Mouse (Mus musculus): ENCODE results near the gene Zc3h10. TPM values are rescaled to one million over a fixed set of nuclear protein-coding genes. Genes with fewer than 3 reads are reported as not detected.
A peak's percentile ranks its signal among the peaks of the same experiment; 100 is the strongest.
"Not testable (repeated sequence)": the region's sequence is repeated elsewhere in the genome, so short reads cannot be mapped to it uniquely, and the experiment has no call there.

The Zc3h10 gene
- polyA plus RNA-seq, 1 experiment: 22.4 TPM

DNA sequence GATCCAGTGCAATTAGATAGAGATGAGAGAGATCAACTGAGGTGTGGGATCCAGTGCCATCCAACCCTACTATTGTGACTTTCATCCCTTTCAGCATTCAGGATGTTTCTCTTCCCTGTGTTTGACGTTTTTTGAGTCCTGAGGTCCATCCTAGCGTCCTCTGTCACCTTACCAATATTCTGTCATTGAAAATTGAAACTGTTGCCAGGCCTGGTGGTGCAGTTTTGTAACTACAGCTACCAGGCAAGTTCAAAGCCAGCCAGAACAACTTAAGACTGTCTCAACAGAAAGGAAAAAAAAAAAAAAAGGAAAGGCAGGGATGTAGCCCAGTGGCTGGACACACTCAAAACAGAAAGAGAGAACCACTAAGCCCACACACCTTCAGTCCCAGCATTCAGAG lies 52.3 kb downstream of the Zc3h10 start:
- Histone ChIP-seq H3K9me3 (replicated peaks; ENCODE audit: control insufficient read depth, insufficient read depth, low read length, poor library complexity, severe bottlenecking) (no peaks in the 10 kb centered on the region), H3K36me3 (ENCODE audit: control insufficient read depth, insufficient read depth, low read length, poor library complexity, severe bottlenecking) (peaks cover 7% of the 10 kb centered on the region), H3K27ac (ENCODE audit: insufficient read depth, low read length) (no peak overlapping the region), H3K4me1 (ENCODE audit: control insufficient read depth, insufficient read depth, low read length) (peaks cover 3% of the 10 kb centered on the region), H3K27me3 (ENCODE audit: control insufficient read depth, insufficient read depth, low read length, poor library complexity, severe bottlenecking) (no peaks in the 10 kb centered on the region), H3K4me3 (ENCODE audit: low read depth, low read length) (no peak overlapping the region), H3K9ac (ENCODE audit: low read depth, poor library complexity, severe bottlenecking) (peak overlapping the region; percentile 70)
- TF ChIP-seq CTCF (IDR thresholded peaks at IDR 0.05; ENCODE audit: low read depth, low read length) (no peak), EP300 (IDR thresholded peaks at IDR 0.05; ENCODE audit: insufficient read depth, low read depth, low read length) (no peak), POLR2A (IDR thresholded peaks at IDR 0.05; ENCODE audit: insufficient read depth, low read length) (no peak)

DNA sequence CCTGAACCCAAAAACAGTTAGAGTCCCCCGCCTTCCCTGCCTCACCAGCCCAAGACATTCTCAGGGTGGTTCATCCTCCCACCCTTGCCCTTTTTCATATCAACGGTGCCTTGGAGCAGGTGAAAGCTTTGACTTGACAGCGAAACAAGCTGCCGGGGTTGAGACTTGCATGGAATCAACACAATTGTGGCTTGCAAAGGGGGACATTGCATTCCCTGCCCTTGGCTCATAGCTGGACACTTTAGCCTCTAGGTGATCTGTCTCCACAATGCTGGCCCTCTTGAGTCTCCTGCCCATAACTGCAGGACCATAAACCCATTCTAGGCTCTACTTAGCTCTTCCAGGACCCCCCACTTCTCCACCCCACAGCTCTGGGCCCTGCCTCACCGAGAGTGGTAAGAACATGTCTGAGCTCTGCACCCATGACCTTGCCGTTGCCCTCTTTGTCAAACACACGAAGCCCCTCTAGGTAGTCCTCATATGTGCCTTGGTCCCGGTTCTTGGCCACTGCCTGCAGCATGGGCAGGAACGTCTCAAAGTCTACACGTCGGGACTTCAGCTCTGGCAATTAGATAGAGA lies 52.8 kb downstream of the Zc3h10 start:
- Histone ChIP-seq H3K36me3 (ENCODE audit: control insufficient read depth, insufficient read depth, low read length, poor library complexity, severe bottlenecking) (peaks cover 10% of the 10 kb centered on the region), H3K9ac (ENCODE audit: low read depth, poor library complexity, severe bottlenecking) (peak overlapping the region; percentile 70), H3K9me3 (replicated peaks; ENCODE audit: control insufficient read depth, insufficient read depth, low read length, poor library complexity, severe bottlenecking) (no peaks in the 10 kb centered on the region), H3K4me3 (ENCODE audit: low read depth, low read length) (peak overlapping the region; percentile 79), H3K4me1 (ENCODE audit: control insufficient read depth, insufficient read depth, low read length) (peaks cover 5% of the 10 kb centered on the region), H3K27me3 (ENCODE audit: control insufficient read depth, insufficient read depth, low read length, poor library complexity, severe bottlenecking) (no peaks in the 10 kb centered on the region), H3K27ac (ENCODE audit: insufficient read depth, low read length) (0 out of 2 replicates have a peak overlapping the region, but pooled peaks have one; percentile 32)
- TF ChIP-seq EP300 (IDR thresholded peaks at IDR 0.05; ENCODE audit: insufficient read depth, low read depth, low read length): no peak
- TF ChIP-seq POLR2A (IDR thresholded peaks at IDR 0.05; ENCODE audit: insufficient read depth, low read length): no peak
- TF ChIP-seq CTCF (IDR thresholded peaks at IDR 0.05; ENCODE audit: low read depth, low read length): no peak

DNA sequence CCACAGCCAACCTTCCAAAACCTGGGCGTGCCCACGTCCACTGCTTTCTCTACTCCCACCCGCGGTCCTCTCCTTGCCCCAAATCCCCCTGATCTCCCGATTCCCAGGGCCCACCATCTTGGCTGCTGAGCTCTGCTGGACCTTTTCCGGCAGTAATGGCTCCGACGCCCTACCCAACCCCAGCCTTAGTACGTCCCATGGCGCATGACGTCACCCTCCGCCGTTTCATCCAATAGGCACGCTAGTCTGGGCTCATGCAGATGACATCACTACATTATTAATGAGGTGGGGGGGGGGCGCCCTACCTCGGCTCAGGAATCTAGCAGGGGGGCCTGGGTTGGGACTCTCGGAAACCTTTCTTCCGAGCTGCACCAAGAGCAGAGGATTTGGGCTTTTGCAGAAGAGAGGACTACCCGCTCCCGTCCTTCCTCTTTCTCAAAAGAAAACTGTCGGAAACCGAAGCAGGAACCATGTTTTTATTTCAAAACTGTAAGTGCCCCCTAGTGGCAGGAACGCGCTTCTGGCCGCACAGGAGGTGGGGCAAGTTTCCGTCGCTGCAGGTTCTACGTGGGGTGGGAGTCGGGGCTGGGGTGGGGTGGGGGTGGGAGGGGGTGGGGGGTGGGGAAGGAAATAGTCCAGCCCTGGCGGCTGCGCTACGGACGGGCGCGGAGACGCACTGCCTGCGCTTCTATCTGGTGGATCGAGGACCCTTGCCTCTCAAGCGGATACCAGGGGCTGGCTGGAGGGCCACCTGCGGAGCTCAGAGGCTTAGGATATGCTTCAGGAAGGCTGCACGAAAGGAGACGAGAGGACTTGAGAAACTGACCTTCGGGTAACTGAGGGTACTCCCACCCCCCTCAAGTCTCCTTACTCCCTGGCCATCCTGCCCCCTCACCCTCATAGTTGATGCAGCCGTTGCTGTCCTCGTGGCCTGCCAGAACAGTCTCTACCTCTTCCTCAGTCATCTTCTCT lies 53.6 kb downstream of the Zc3h10 start, which contains the start of gene Myl6:
Gene Myl6 (minus strand): TSS at position 451 of the 972 bp plus-strand sequence.
- H3K27ac ChIP-seq (ENCODE audit: insufficient read depth, low read length): peak within 1 kb of the TSS; percentile 84
- H3K4me1 ChIP-seq (ENCODE audit: control insufficient read depth, insufficient read depth, low read length): peaks cover 5% of the 10 kb centered on the region
- H3K36me3 ChIP-seq (ENCODE audit: control insufficient read depth, insufficient read depth, low read length, poor library complexity, severe bottlenecking): peaks cover 10% of the 10 kb centered on the region
- no peaks in the 10 kb centered on the region for H3K27me3 ChIP-seq (ENCODE audit: control insufficient read depth, insufficient read depth, low read length, poor library complexity, severe bottlenecking)
- no peaks in the 10 kb centered on the region for H3K9me3 ChIP-seq (replicated peaks; ENCODE audit: control insufficient read depth, insufficient read depth, low read length, poor library complexity, severe bottlenecking)
- H3K9ac ChIP-seq (ENCODE audit: low read depth, poor library complexity, severe bottlenecking): peak within 1 kb of the TSS; percentile 70
- TF ChIP-seq POLR2A (IDR thresholded peaks at IDR 0.05; ENCODE audit: insufficient read depth, low read length) (peak; percentile 94), EP300 (IDR thresholded peaks at IDR 0.05; ENCODE audit: insufficient read depth, low read depth, low read length) (0 out of 2 replicates have a peak, but pooled peaks have one; percentile 14), CTCF (IDR thresholded peaks at IDR 0.05; ENCODE audit: low read depth, low read length) (peak; percentile 56)
- H3K4me3 ChIP-seq (ENCODE audit: low read depth, low read length): peak within 1 kb of the TSS; percentile 93

DNA sequence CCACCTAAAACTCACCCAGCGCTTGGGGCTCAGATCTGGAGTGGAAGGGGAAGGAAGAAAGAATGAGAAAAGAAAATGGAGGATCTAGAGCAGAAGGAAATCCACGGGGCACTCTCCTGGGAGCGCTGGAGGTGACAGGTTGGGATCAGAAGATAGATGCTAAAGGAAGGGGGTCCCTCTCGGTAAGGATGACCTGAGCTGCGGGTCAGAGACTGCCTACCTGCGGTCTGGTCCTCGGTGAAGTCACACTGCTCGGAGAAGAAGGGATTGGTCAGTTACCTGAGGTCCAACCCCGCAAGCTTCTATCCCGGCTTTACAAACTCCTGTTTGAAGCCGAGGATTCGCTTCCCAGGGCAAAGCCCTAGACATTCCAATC lies 54.3 kb downstream of the Zc3h10 start:
- H3K36me3 ChIP-seq (ENCODE audit: control insufficient read depth, insufficient read depth, low read length, poor library complexity, severe bottlenecking): peaks cover 10% of the 10 kb centered on the region
- peak overlapping the region; percentile 49 for H3K27ac ChIP-seq (ENCODE audit: insufficient read depth, low read length)
- no peaks in the 10 kb centered on the region for H3K27me3 ChIP-seq (ENCODE audit: control insufficient read depth, insufficient read depth, low read length, poor library complexity, severe bottlenecking)
- H3K9ac ChIP-seq (ENCODE audit: low read depth, poor library complexity, severe bottlenecking): peak overlapping the region; percentile 70
- H3K4me1 ChIP-seq (ENCODE audit: control insufficient read depth, insufficient read depth, low read length): peaks cover 5% of the 10 kb centered on the region
- no peaks in the 10 kb centered on the region for H3K9me3 ChIP-seq (replicated peaks; ENCODE audit: control insufficient read depth, insufficient read depth, low read length, poor library complexity, severe bottlenecking)
- TF ChIP-seq EP300 (IDR thresholded peaks at IDR 0.05; ENCODE audit: insufficient read depth, low read depth, low read length): no peak
- no peak for TF ChIP-seq POLR2A (IDR thresholded peaks at IDR 0.05; ENCODE audit: insufficient read depth, low read length)
- no peak for TF ChIP-seq CTCF (IDR thresholded peaks at IDR 0.05; ENCODE audit: low read depth, low read length)
- peak overlapping the region; percentile 93 for H3K4me3 ChIP-seq (ENCODE audit: low read depth, low read length)

DNA sequence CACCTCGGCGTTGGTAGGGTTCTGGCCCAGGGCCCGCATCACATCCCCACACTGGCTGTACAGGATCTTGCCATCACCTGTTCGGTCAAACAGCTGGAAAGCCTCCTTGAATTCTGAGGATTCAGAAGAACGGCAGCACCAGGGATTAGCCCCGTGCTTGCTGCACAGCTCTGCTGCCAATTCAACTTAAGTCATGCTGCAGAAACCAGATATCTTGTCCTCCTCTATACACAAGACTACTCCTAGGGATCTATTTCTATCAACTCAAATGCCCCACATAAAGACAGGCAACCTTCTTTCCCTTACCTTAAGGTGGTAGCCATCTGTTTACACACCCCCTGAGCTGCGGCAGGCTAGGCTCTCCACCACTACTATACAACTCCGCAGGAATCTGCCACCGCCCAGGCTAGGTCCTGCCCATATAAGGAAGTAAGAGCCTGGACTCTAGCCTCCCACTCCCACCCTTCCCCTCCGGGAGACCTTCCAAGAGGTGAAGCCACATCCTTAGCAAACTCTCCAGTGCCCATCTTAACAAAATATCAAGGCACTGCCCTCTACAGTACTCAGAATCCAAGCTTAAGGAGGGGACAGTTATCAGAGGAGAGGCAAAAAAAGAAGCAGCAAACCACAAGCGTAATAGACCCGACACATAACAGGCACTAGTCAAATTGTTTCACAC lies 54.8 kb downstream of the Zc3h10 start:
- H3K4me1 ChIP-seq (ENCODE audit: control insufficient read depth, insufficient read depth, low read length): peaks cover 5% of the 10 kb centered on the region

DNA sequence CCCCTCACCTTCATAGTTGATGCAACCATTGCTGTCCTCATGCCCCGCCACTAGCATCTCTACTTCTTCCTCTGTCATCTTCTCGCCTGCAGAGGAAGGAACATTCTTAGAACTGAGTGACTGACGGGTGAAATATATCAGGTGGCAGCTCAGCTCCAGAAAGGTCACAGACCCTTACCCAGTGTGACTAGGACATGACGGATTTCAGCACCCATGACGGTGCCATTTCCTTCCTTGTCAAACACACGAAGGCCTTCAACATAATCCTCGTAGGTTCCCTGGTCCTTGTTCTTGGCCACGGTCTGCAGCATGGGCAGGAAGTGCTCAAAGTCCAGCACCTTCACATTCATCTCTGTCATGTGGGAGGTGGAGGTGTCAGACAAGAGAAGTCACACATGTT lies 55.5 kb downstream of the Zc3h10 start:
- H3K27me3 ChIP-seq (ENCODE audit: control insufficient read depth, insufficient read depth, low read length, poor library complexity, severe bottlenecking); H3K27ac ChIP-seq (ENCODE audit: insufficient read depth, low read length); H3K4me1 ChIP-seq (ENCODE audit: control insufficient read depth, insufficient read depth, low read length); H3K9me3 ChIP-seq (replicated peaks; ENCODE audit: control insufficient read depth, insufficient read depth, low read length, poor library complexity, severe bottlenecking); H3K9ac ChIP-seq (ENCODE audit: low read depth, poor library complexity, severe bottlenecking): not testable (repeated sequence)
- peaks cover 15% of the 10 kb centered on the region for H3K36me3 ChIP-seq (ENCODE audit: control insufficient read depth, insufficient read depth, low read length, poor library complexity, severe bottlenecking)
- H3K4me3 ChIP-seq (ENCODE audit: low read depth, low read length): peak overlapping the region; percentile 93; the same call in 1 of the 2 replicates

More for the DNA sequence above, 54.8 kb downstream of the Zc3h10 start:
- no peak for TF ChIP-seq CTCF (IDR thresholded peaks at IDR 0.05; ENCODE audit: low read depth, low read length)
- TF ChIP-seq EP300 (IDR thresholded peaks at IDR 0.05; ENCODE audit: insufficient read depth, low read depth, low read length): no peak
- no peak for TF ChIP-seq POLR2A (IDR thresholded peaks at IDR 0.05; ENCODE audit: insufficient read depth, low read length)
- Histone ChIP-seq H3K27ac (ENCODE audit: insufficient read depth, low read length) (peak overlapping the region; percentile 49), H3K4me3 (ENCODE audit: low read depth, low read length) (peak overlapping the region; percentile 93), H3K36me3 (ENCODE audit: control insufficient read depth, insufficient read depth, low read length, poor library complexity, severe bottlenecking) (peaks cover 10% of the 10 kb centered on the region), H3K9me3 (replicated peaks; ENCODE audit: control insufficient read depth, insufficient read depth, low read length, poor library complexity, severe bottlenecking) (no peaks in the 10 kb centered on the region), H3K9ac (ENCODE audit: low read depth, poor library complexity, severe bottlenecking) (peak overlapping the region; percentile 70), H3K27me3 (ENCODE audit: control insufficient read depth, insufficient read depth, low read length, poor library complexity, severe bottlenecking) (no peaks in the 10 kb centered on the region)
